Mouse (Mus musculus) forebrain, postnatal 0 days (tissue): ENCODE results near the gene Tcf23. TPM values are rescaled to one million over a fixed set of nuclear protein-coding genes. Genes with fewer than 3 reads are reported as not detected.

Experiments used
- ATAC-seq: fragments of 200-750 bp; cut with Nextera tagmentation; 2 replicates; pipeline ENCODE4 v1.8.0; 2017; ENCODE audit warnings: mild to moderate bottlenecking, moderate library complexity
- DNase-seq: peaks from one replicate; pipeline ENCODE4 v3.0.0-alpha.2; 2015
- H3K27ac ChIP-seq: fragments of 300-500 bp; sonication (generic); 2 replicates; pipeline ENCODE4 v1.5.1; 2014; ENCODE audit warnings: low read depth, mild to moderate bottlenecking, antibody characterized with exemption, low read length, moderate library complexity, mixed read lengths
- H3K27me3 ChIP-seq: fragments of 300-500 bp; sonication (generic); 2 replicates; pipeline ENCODE4 v1.6.1; 2014; ENCODE audit warnings: mild to moderate bottlenecking, low read length, mixed read lengths; ENCODE audit not compliant: insufficient read depth
- H3K36me3 ChIP-seq: fragments of 300-500 bp; sonication (generic); 2 replicates; pipeline ENCODE4 v1.6.1; 2014; ENCODE audit warnings: mild to moderate bottlenecking, moderate library complexity; ENCODE audit not compliant: insufficient read depth
- H3K4me1 ChIP-seq: fragments of 300-500 bp; sonication (generic); 2 replicates; pipeline ENCODE4 v1.6.1; 2014; ENCODE audit warnings: antibody characterized with exemption; ENCODE audit not compliant: insufficient read depth
- H3K4me2 ChIP-seq: fragments of 300-500 bp; sonication (generic); 2 replicates; pipeline ENCODE4 v1.6.1; 2014; ENCODE audit warnings: low read depth, mild to moderate bottlenecking, moderate library complexity
- H3K4me3 ChIP-seq: fragments of 300-500 bp; sonication (generic); 2 replicates; pipeline ENCODE4 v1.5.1; 2014; ENCODE audit warnings: low read depth, low read length, mixed read lengths
- H3K9ac ChIP-seq: fragments of 300-500 bp; sonication (generic); 2 replicates; pipeline ENCODE4 v1.6.1; 2014; ENCODE audit warnings: mild to moderate bottlenecking
- H3K9me3 ChIP-seq: fragments of 300-500 bp; sonication (generic); 2 replicates; pipeline ENCODE4 v1.6.1; 2016; ENCODE audit warnings: low read length
- CTCF ChIP-seq: sonication (generic); IDR thresholded peaks from 2 replicates; pipeline ENCODE4 v1.5.1; 2016; ENCODE audit warnings: antibody characterized with exemption, control low read depth, low read depth
- WGBS: fragments of 180-500 bp; shearing (Covaris S2); extraction: QIAGEN DNeasy Blood & Tissue Kit; methylation state at CpG from one replicate; pipeline ENCODE4 v1.1.7; 2014; 5-methylcytosine and 5-hydroxymethylcytosine counted together
- polyA plus RNA-seq: library from polyadenylated mRNA; unstranded; fragments of >200 nt; fragmentation: Nextera tagmentation; extraction: Ambion mirVana; gene quantifications from 2 replicates; pipeline ENCODE4 v1.2.1, GENCODE M21; 2015
- total RNA-seq: library from RNA; depleted of rRNA; stranded (reverse); fragments of >200 nt; gene quantifications from 2 replicates; pipeline ENCODE4 v1.2.3, GENCODE M21; 2014

Tcf23 gene
- total and polyA plus RNA-seq, 2 experiments from 2014 or later: not detected

DNA sequence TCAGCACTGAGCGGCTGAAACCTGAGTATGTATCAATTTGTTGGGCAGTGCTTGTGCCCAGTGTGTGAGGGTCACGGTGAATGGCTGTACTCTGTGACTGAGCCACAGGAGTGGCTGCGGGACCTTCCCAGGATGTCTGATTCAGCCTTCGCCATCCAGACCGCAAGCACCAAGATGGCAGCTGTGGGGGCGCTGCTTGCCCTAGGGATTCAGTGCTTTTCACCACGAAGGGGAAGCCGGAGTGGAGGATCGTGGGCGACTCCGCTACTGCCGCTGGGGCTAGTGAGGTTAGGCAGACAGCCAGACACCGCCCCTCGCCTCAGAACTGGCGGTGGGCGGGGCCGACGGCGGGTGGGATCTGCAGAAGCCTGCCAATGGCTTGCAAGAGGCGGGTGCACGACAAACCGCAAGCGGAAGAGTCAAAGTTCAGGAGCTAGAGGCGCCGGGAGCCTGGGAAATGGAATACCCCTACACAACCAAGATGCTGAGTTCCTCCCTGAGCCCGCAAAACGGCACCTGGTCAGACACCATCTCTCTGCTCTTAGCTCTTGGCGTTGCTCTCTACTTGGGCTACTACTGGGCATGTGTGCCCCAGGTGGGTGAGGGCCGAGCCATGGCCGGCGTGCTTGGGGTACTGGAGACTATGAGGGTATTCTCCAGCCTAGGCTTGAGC is 18.7 kb upstream of the Tcf23 start:
- no peaks in the 10 kb centered on the region for H3K27me3 ChIP-seq
- under 1% methylated on average over 31 of the region's 31 CpGs for WGBS
- H3K9me3 ChIP-seq: no peaks in the 10 kb centered on the region
- peak; percentile 79 for ATAC-seq
- H3K4me1 ChIP-seq: peaks cover 13% of the 10 kb centered on the region; the same call in 1 of the 2 replicates
- peak; percentile 91 for DNase-seq
- H3K4me3 ChIP-seq: peak overlapping the region; percentile 46
- peaks cover 32% of the 10 kb centered on the region for H3K36me3 ChIP-seq
- peak overlapping the region; percentile 56 for H3K9ac ChIP-seq
- peak overlapping the region; percentile 86 for H3K4me2 ChIP-seq
- peak; percentile 55 for TF ChIP-seq CTCF
- H3K27ac ChIP-seq: peak overlapping the region; percentile 46

DNA sequence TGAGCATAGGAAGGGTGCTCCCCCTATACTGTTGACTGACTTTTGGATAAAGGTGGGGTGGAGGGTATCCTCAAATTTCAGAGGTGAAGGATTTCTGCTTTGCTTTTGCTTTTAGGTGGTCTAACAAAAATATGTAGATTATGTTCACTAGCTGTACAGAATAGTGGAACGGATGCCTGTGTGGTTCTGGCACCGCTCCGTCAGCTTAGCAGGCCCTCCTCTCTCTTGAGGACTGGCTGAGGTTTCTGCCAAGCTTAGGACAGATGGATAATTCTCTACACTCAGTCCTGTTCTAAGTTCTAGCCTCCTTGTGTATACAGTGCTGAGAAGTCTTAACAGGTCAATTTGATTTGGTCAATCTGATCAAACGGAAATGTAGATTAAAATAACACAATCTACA is 18.0 kb upstream of the Tcf23 start:
- WGBS: 48% methylated on average over 4 of the region's 4 CpGs
- H3K27ac ChIP-seq: no peak overlapping the region; the same call in 1 of the 2 replicates

DNA sequence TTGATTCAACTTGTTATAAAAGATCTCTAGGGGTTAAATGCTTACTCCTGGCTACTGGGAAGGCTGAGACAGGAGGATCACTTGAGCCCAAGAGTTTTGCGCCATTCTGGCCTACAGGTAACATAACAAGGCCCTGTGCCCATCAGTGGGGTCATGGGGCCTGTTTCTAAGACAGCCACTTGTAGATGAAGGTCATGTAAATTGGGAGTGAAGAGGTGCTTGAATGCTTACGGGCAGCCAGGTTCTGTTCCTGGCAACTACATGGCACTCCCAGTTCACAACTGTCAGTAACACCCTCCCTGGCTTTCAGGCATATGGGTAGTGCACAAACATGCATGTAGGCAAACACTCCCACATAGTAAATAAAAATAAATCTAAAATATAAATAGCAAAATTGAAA is 17.5 kb upstream of the Tcf23 start:
- Histone ChIP-seq H3K4me1 (peaks cover 13% of the 10 kb centered on the region; the same call in 1 of the 2 replicates), H3K9me3 (no peaks in the 10 kb centered on the region), H3K27ac (no peak overlapping the region), H3K4me2 (no peak overlapping the region), H3K36me3 (peaks cover 42% of the 10 kb centered on the region), H3K4me3 (peak overlapping the region; percentile 46; the same call in 1 of the 2 replicates), H3K27me3 (no peaks in the 10 kb centered on the region), H3K9ac (no peak overlapping the region)
- ATAC-seq (no peak), DNase-seq (no peak)
- no peak for TF ChIP-seq CTCF
- 86% methylated on average over 2 of the region's 2 CpGs for WGBS

More for the DNA sequence above, 18.0 kb upstream of the Tcf23 start:
- Histone ChIP-seq H3K4me3 (peak overlapping the region; percentile 46), H3K4me2 (peak overlapping the region; percentile 86), H3K4me1 (peaks cover 13% of the 10 kb centered on the region; the same call in 1 of the 2 replicates), H3K9ac (peak overlapping the region; percentile 56), H3K36me3 (peaks cover 38% of the 10 kb centered on the region), H3K9me3 (no peaks in the 10 kb centered on the region), H3K27me3 (no peaks in the 10 kb centered on the region)
- ATAC-seq (no peak), DNase-seq (no peak)
- no peak for TF ChIP-seq CTCF

DNA sequence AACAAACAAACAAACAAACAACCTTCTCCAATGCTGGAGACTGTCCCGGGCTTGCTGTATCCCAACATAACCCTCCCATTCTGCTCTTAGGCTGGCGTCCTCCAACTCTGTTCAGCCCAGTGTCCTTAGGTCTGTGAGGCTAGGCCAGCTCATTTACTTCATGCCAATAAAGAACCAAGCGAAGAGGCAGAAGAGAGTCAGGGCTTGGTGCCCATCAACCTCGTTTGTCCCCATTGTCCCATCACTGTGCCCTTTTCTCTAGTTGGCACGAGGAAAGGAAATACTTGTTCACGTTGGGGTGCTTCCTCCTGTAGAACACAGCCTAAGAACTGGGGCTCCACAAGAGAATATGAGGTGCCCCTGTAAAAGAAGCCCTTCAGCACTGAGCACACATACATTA is 16.8 kb upstream of the Tcf23 start:
- ATAC-seq (no peak), DNase-seq (no peak)
- no peaks in the 10 kb centered on the region for H3K9me3 ChIP-seq
- H3K27me3 ChIP-seq: no peaks in the 10 kb centered on the region
- H3K9ac ChIP-seq: no peak overlapping the region
- H3K4me1 ChIP-seq: peaks cover 13% of the 10 kb centered on the region; the same call in 1 of the 2 replicates
- TF ChIP-seq CTCF: no peak
- H3K4me2 ChIP-seq: no peak overlapping the region
- WGBS: 74% methylated on average over 6 of the region's 6 CpGs
- H3K4me3 ChIP-seq: no peak overlapping the region
- H3K27ac ChIP-seq: no peak overlapping the region
- H3K36me3 ChIP-seq: peaks cover 44% of the 10 kb centered on the region

DNA sequence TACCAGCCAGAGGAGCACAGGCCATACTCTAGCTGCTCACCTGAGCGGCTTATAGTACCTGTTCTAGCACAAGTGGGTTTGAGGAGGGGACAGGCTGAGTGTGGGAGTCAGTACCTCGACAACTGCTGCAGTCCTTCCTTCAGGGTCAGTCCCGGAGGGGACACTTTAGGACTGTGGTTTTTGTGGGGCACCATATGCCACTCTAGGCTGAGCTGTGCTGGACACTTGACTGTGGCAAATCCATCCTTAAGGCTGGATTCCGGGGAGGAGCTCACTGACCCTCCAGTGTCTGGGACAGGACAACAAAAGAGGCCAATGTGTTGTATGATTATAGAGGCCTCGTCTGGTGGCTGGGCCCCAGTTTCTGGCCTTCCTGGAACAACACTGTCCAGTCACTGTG is 15.9 kb upstream of the Tcf23 start:
- 86% methylated on average over 5 of the region's 5 CpGs for WGBS
- Histone ChIP-seq H3K9ac (no peak overlapping the region), H3K4me3 (no peak overlapping the region), H3K27ac (no peak overlapping the region), H3K4me1 (peaks cover 13% of the 10 kb centered on the region; the same call in 1 of the 2 replicates), H3K4me2 (no peak overlapping the region), H3K9me3 (no peaks in the 10 kb centered on the region), H3K27me3 (no peaks in the 10 kb centered on the region), H3K36me3 (peaks cover 46% of the 10 kb centered on the region)
- no peak for TF ChIP-seq CTCF
- ATAC-seq (no peak), DNase-seq (no peak)

DNA sequence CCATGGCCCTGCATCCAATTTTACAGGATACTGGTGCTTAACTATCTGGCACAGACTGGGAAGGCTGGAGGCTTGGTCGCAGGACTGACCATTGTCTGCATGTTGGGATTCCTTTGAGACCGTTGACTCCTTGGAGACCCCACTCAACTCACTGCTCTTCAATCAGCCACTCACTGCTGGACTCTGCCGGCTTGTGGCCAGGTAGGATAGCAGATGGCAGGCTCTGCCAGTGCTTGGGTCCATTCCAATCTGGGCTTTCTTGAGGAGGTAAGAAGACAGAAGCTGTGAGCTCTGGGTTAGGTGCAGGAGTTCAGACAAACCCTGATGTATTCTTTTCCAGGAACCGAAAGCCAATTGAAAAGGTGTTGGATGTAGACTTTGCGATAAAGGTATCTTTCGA is 14.4 kb upstream of the Tcf23 start:
- no peak for ATAC-seq
- no peak for DNase-seq
- H3K36me3 ChIP-seq: peaks cover 59% of the 10 kb centered on the region
- no peaks in the 10 kb centered on the region for H3K27me3 ChIP-seq
- H3K9me3 ChIP-seq: no peaks in the 10 kb centered on the region
- H3K4me2 ChIP-seq: no peak overlapping the region
- H3K9ac ChIP-seq: no peak overlapping the region
- TF ChIP-seq CTCF: no peak
- WGBS: 95% methylated on average over 6 of the region's 6 CpGs
- no peak overlapping the region for H3K27ac ChIP-seq
- H3K4me1 ChIP-seq: peaks cover 17% of the 10 kb centered on the region
- no peak overlapping the region for H3K4me3 ChIP-seq

DNA sequence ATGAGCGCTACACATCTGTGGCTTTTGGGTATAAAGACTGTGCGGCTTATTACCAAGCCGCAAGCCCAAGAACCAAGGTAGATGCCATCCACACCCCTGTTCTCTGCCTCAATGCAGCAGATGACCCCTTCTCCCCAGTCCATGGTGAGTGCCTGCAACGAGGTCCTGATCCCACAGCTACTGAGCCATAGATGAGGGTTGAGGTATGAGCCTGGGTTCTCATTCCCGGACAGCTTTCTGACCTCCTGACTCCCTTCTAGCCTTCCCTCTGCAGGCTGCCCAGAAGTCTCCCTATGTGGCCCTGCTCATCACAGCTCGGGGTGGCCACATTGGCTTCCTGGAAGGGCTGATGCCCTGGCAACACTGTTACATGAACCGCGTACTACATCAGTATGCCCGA is 13.9 kb upstream of the Tcf23 start:
- Histone ChIP-seq H3K4me1 (peaks cover 16% of the 10 kb centered on the region), H3K36me3 (peaks cover 59% of the 10 kb centered on the region), H3K4me3 (no peak overlapping the region), H3K9me3 (no peaks in the 10 kb centered on the region), H3K9ac (no peak overlapping the region), H3K4me2 (no peak overlapping the region), H3K27me3 (no peaks in the 10 kb centered on the region), H3K27ac (no peak overlapping the region)
- ATAC-seq (no peak), DNase-seq (no peak)
- WGBS: 94% methylated on average over 9 of the region's 9 CpGs
- no peak for TF ChIP-seq CTCF
